Mouse (Mus musculus) midbrain, embryonic 16.5 days (tissue): ENCODE data around the gene Nhsl2. TPM values are rescaled to one million over a fixed set of nuclear protein-coding genes. Genes with fewer than 3 reads are reported as not detected.
A peak's percentile ranks its signal among the peaks of the same experiment; 100 is the strongest.

ENCODE experiments used
- ATAC-seq: fragments of 200-750 bp; cut with Nextera tagmentation; 2 replicates; pipeline ENCODE4 v1.8.0; 2017; ENCODE audit warnings: moderate TSS enrichment
- H3K27ac ChIP-seq: fragments of 300-500 bp; sonication (generic); 2 replicates; pipeline ENCODE4 v1.5.1; 2014; ENCODE audit warnings: mild to moderate bottlenecking, low read length, mixed read lengths
- H3K27me3 ChIP-seq: fragments of 300-500 bp; sonication (generic); 2 replicates; pipeline ENCODE4 v1.6.1; 2014; ENCODE audit warnings: low read depth, low read length, mixed read lengths; ENCODE audit not compliant: control insufficient read depth, insufficient read depth
- H3K36me3 ChIP-seq: fragments of 300-500 bp; sonication (generic); 2 replicates; pipeline ENCODE4 v1.6.1; 2014; ENCODE audit warnings: mild to moderate bottlenecking, low read length, moderate library complexity, mixed read lengths; ENCODE audit not compliant: control insufficient read depth, insufficient read depth
- H3K4me1 ChIP-seq: fragments of 300-500 bp; sonication (generic); 2 replicates; pipeline ENCODE4 v1.6.1; 2014; ENCODE audit warnings: mild to moderate bottlenecking, low read length, mixed read lengths; ENCODE audit not compliant: control insufficient read depth, insufficient read depth
- H3K4me2 ChIP-seq: fragments of 300-500 bp; sonication (generic); 2 replicates; pipeline ENCODE4 v1.6.1; 2014; ENCODE audit warnings: mild to moderate bottlenecking, low read length, mixed read lengths
- H3K4me3 ChIP-seq: fragments of 300-500 bp; sonication (generic); 2 replicates; pipeline ENCODE4 v1.5.1; 2014; ENCODE audit warnings: low read depth, mild to moderate bottlenecking, low read length, moderate library complexity, mixed read lengths
- H3K9ac ChIP-seq: fragments of 300-500 bp; sonication (generic); 2 replicates; pipeline ENCODE4 v1.6.1; 2014; ENCODE audit warnings: low read depth, low read length, mixed read lengths
- H3K9me3 ChIP-seq: fragments of 300-500 bp; sonication (generic); replicated peaks from 2 replicates; pipeline ENCODE4 v1.6.1; 2014; ENCODE audit warnings: mild to moderate bottlenecking, low read length, mixed read lengths; ENCODE audit not compliant: control insufficient read depth, poor library complexity, severe bottlenecking
- WGBS: fragments of 180-500 bp; shearing (Covaris S2); extraction: QIAGEN DNeasy Blood & Tissue Kit; methylation state at CpG from one replicate; pipeline ENCODE4 v1.1.7; 2014; 5-methylcytosine and 5-hydroxymethylcytosine counted together
- polyA plus RNA-seq: library from polyadenylated mRNA; unstranded; fragments of >200 nt; fragmentation: Nextera tagmentation; extraction: Ambion mirVana; gene quantifications from 2 replicates; pipeline ENCODE4 v1.2.1, GENCODE M21; 2015

The Nhsl2 gene
- polyA plus RNA-seq, 1 experiment from 2014 or later = 6.0 TPM

GRCm38 (mm10) chrX:102060243-102060642, 211.1 kb downstream of the Nhsl2 start:
- H3K9me3 ChIP-seq = no peaks in the 10 kb centered on the region
- no peak overlapping the region for H3K27ac ChIP-seq
- H3K9ac ChIP-seq = no peak overlapping the region
- H3K36me3 ChIP-seq = no peaks in the 10 kb centered on the region
- peaks cover 6% of the 10 kb centered on the region; the same call in 1 of the 2 replicates for H3K4me1 ChIP-seq
- H3K4me3 ChIP-seq = no peak overlapping the region
- no peaks in the 10 kb centered on the region for H3K27me3 ChIP-seq
- 62% methylated on average over 5 of the region's 5 CpGs for WGBS
- ATAC-seq = peak; percentile 62
- no peak overlapping the region for H3K4me2 ChIP-seq

GRCm38 (mm10) chrX:102060891-102061290, 211.7 kb downstream of the Nhsl2 start:
- Histone ChIP-seq H3K9me3 (no peaks in the 10 kb centered on the region), H3K9ac (no peak overlapping the region), H3K4me1 (peaks cover 6% of the 10 kb centered on the region; the same call in 1 of the 2 replicates), H3K4me2 (no peak overlapping the region), H3K27ac (no peak overlapping the region), H3K36me3 (no peaks in the 10 kb centered on the region), H3K4me3 (no peak overlapping the region), H3K27me3 (no peaks in the 10 kb centered on the region)
- WGBS = 40% methylated on average over 2 of the region's 2 CpGs
- ATAC-seq = no peak

DNA sequence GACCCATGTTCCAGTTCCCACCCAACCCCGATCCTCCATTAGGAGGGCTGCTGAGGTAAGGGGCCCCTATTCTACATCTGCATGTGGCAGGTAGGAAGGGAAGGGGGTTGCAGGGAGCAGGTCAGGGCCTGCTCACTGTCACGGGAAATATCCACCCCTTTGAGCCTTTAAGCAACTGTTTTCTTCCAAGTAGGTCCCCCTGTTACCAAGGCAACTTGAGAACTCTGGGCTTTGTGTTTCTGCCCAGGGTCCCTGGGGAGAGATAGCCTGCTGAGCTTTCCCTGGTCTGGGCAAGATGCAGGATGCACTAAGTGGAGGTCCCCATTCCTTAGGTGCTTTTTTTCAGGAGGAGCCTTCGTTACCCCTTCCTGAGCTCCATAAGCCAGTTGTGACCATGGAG, 214.9 kb downstream of the Nhsl2 start:
- peaks cover 12% of the 10 kb centered on the region; the same call in 1 of the 2 replicates for H3K4me1 ChIP-seq
- no peaks in the 10 kb centered on the region for H3K9me3 ChIP-seq
- H3K9ac ChIP-seq = no peak overlapping the region
- no peaks in the 10 kb centered on the region for H3K36me3 ChIP-seq
- H3K27ac ChIP-seq = no peak overlapping the region
- ATAC-seq = no peak
- no peak overlapping the region for H3K4me3 ChIP-seq
- WGBS = 41% methylated on average over 3 of the region's 3 CpGs
- no peaks in the 10 kb centered on the region for H3K27me3 ChIP-seq
- H3K4me2 ChIP-seq = no peak overlapping the region

- Histone ChIP-seq H3K27ac (no peak overlapping the region), H3K9ac (0 out of 2 replicates have a peak overlapping the region, but pooled peaks have one; percentile 6), H3K36me3 (no peaks in the 10 kb centered on the region), H3K9me3 (no peaks in the 10 kb centered on the region), H3K4me2 (no peak overlapping the region), H3K4me1 (peaks cover 14% of the 10 kb centered on the region; the same call in 1 of the 2 replicates), H3K4me3 (no peak overlapping the region), H3K27me3 (no peaks in the 10 kb centered on the region)
- WGBS = 47% methylated on average over 4 of the region's 4 CpGs
- no peak for ATAC-seq
Measured at GRCm38 (mm10) chrX:102065213-102065775, 216.1 kb downstream of the Nhsl2 start.

DNA sequence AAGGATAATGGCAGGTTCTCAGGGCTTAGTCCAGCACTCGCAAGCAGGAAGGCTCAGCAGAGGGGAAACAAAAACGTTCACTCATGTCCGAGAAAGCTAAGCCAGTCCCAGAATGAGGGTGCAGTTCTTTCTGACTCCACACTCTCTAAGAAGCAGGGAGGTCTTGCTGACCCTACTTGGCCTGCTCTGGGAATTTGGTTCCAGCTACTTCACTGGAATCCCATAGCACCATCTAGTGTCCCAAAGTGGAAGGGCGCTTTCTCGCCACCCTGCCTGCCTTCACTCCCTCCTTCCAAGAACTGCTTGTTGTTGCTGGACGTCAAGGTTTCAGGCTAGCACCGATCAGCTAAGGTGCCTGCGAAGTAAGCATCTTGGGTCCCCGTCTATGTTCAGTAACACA, 216.9 kb downstream of the Nhsl2 start:
- Histone ChIP-seq H3K4me3 (no peak overlapping the region), H3K9me3 (no peaks in the 10 kb centered on the region), H3K9ac (no peak overlapping the region), H3K27me3 (no peaks in the 10 kb centered on the region), H3K36me3 (no peaks in the 10 kb centered on the region), H3K4me2 (no peak overlapping the region), H3K4me1 (peaks cover 14% of the 10 kb centered on the region; the same call in 1 of the 2 replicates), H3K27ac (peak overlapping the region; percentile 26; the same call in 1 of the 2 replicates)
- WGBS = 20% methylated on average over 9 of the region's 9 CpGs
- peak; percentile 36 for ATAC-seq

GRCm38 (mm10) chrX:102067118-102067517, 217.9 kb downstream of the Nhsl2 start:
- peaks cover 18% of the 10 kb centered on the region; the same call in 1 of the 2 replicates for H3K4me1 ChIP-seq
- H3K4me2 ChIP-seq = peak overlapping the region; percentile 26; the same call in 1 of the 2 replicates
- WGBS = 67% methylated on average over 6 of the region's 6 CpGs
- H3K4me3 ChIP-seq = no peak overlapping the region
- no peaks in the 10 kb centered on the region for H3K9me3 ChIP-seq
- no peaks in the 10 kb centered on the region for H3K27me3 ChIP-seq
- no peak overlapping the region for H3K9ac ChIP-seq
- no peaks in the 10 kb centered on the region for H3K36me3 ChIP-seq
- H3K27ac ChIP-seq = no peak overlapping the region
- no peak for ATAC-seq

DNA sequence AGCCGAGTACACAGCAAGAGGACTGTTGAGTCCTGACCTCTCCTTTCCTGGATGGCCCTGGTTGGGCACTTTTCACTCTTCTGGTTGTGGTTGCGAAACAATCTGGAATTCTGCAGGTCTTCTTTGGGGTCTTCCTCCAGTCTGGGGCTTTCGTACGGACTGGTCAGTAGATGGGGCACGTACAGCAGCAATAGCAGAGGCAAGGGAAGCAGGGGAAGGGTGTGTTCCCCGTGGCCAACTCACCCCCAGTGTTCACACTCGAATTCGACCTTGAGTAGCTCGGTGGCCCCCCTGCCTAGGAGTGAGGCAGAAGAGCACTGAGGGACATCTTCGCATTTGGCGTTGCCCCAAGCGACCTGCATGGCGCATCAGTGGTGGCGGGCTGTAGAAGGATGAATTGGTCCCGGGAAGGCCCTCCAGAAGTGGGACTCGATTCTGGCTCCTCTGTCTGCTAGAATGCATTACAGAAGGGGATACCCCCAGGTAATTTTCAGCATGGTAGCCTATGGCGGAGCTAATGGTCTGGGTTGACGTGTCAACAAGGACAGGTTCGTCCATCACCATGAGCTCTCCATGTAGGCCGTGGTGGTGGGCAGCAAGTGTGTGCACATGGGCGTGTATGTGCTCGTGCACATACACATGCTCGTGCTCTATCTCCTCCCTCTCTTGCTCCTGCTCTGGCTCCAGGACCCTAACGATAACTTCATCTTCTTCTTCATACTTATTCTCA, 219.8 kb downstream of the Nhsl2 start:
- Histone ChIP-seq H3K27me3 (no peaks in the 10 kb centered on the region; the same call in 1 of the 2 replicates), H3K4me2 (peak overlapping the region; percentile 63; the same call in 1 of the 2 replicates), H3K36me3 (no peaks in the 10 kb centered on the region), H3K9ac (no peak overlapping the region), H3K4me1 (peaks cover 18% of the 10 kb centered on the region; the same call in 1 of the 2 replicates), H3K9me3 (no peaks in the 10 kb centered on the region), H3K4me3 (no peak overlapping the region), H3K27ac (no peak overlapping the region)
- 94% methylated on average over 24 of the region's 24 CpGs for WGBS
- ATAC-seq = no peak

DNA sequence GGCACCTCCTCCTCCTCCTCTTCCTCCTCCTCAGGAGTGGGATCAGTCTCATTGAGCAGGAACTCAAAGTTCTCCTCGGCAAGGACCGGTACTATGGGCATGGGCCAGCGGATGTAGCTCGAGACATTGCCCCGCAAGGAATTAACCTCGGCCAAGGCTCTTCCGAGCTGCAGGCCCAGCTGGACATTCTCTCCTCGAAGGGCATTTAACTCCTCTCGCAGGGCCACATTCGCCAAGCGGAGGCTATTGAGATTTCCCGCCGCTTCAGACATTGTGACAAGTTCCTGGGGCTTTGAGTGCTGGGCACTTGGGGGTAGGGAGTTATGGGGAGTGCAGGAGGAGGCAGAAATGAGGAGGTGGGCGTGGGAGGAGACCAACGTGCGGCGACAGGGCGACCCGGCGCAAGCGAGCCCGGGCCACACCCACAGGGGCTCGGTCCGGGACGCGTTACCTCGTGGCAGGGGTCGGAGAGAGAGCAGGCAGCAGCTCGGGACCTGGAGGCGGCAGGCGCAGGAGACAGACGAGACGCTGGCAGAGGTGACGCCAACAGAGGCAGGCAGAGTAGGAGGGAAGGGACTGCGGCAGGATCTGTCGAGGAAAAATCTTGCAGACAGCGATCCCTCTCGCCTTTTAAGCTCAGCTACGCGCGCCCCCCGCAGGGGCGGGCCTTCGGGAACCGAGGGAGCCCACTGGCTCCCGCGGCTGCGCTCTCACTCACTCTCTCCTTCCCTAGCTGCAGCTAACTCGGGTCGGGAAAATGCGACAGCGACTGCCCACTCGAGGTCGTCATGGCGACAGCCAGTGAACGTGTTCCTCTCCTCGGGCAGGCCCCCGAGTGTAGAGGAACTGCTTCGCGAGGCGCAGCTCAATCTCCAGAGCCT, 221.6 kb downstream of the Nhsl2 start, which contains the start of gene Rtl5:
Rtl5 (minus strand) TSS at position 714 of the 881 bp plus-strand sequence.
- peak within 1 kb of the TSS; percentile 63 for H3K4me2 ChIP-seq
- H3K4me3 ChIP-seq = peak within 1 kb of the TSS; percentile 49
- WGBS = 16% methylated on average over 50 of the region's 61 CpGs
- no peaks in the 10 kb centered on the region for H3K9me3 ChIP-seq
- peak; percentile 95 for ATAC-seq
- no peaks in the 10 kb centered on the region; the same call in 1 of the 2 replicates for H3K27me3 ChIP-seq
- peaks cover 13% of the 10 kb centered on the region; the same call in 1 of the 2 replicates for H3K4me1 ChIP-seq
- peak within 1 kb of the TSS; percentile 70 for H3K9ac ChIP-seq
- H3K36me3 ChIP-seq = no peaks in the 10 kb centered on the region
- peak within 1 kb of the TSS; percentile 82 for H3K27ac ChIP-seq
